Mouse (Mus musculus) kidney, adult 9 months (tissue): ENCODE measurements around the gene Nyap1.

Experiments
- DNase-seq: peaks from one replicate; pipeline ENCODE4 v3.0.0; 2022

Gene Nyap1

DNA sequence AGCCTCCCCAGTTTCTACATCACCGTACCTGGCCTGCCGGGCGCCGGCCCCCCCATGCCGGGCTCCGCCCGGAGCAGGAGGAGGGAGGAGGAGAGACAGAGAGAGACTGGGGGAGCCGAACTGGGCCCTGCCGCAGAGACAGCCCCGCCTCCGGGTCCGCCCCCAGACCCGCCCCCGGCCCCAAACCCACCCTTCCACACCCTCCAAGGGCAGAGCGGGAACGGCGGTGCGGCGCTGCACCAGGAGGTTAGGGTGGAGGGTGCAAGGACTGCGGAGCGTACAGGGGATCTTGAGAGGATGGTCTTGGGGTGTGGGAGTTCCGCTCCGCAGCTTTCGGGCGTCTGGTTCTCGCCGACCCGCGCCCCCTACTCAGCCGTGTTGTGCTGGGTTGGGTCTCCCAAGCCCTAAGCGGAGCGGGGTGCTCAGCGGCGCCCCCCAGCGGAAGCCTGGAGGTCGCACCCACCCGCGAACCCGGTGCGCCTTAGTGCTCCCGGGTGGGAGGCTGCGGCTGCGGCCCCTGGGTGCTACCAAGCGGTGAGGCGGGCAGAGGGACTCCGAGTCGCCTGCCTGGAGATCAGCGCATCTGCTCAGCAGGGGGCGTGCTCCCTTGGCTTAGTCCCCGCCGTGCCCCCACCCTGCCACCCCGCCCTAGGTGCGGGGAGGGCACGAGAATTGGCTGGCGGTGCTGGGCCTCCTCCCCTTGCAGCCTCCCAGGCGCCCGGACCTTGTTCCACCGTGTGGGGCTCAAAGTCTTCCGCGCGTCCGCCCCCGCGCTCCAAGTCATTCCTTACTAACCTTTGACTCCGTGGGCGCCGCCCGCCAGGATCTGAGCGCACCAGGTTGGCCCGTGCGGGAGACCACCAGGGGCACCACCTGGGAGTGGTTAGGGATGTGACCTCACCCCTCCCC is at the start of gene Nyap1:
Nyap1 (minus strand) TSS at position 585 of the 909 bp plus-strand sequence.
- peak; percentile 93 for DNase-seq

DNA sequence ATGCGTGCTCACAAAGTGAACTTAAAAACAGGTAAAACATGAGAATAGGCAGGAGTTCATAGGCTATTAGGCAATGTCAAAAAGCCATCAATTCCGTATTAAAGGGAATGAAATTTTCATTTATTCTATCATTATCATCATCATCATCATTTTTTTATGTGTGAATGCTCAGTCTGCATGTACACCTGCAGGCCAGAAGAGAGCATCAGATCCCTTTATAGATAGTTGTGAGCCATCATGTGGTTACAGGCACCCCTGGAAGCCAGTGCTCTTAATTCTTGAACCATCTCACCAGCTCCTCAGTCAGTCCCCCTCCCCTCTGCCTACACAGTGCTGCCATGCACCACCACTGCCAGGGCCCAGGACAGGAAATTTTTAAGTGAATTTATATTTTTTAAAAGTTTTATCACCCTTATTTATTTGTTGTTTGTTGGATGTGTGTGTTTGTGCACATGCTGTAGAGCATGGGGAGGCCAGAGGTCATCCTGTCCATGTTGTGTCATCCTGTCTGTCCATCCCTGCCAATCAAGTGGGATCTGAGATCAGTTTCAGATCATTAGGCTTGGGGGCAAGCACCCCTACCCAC is 47.6 kb upstream of the Nyap1 start:
- no peak for DNase-seq

DNA sequence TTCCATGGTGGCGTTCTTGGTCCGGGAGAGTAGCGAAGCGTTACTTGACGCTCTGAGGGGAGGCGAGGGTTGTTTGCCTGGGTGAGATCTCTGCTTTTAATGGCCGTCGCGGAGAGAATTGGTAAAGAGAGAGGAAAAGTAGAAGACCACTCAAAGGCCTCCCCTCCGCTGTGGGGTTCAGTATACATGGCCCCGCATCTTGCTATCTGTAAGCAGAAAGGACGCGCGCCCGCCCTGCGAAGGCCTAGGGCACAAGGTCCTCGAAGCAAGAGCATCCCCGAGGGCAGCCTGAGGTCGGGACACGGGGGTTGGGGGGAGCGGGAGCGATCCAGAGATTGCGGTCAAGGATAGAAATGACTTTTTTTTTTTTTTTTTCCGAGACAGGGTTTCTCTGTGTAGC is 46.8 kb upstream of the Nyap1 start:
- DNase-seq = peak; percentile 47

DNA sequence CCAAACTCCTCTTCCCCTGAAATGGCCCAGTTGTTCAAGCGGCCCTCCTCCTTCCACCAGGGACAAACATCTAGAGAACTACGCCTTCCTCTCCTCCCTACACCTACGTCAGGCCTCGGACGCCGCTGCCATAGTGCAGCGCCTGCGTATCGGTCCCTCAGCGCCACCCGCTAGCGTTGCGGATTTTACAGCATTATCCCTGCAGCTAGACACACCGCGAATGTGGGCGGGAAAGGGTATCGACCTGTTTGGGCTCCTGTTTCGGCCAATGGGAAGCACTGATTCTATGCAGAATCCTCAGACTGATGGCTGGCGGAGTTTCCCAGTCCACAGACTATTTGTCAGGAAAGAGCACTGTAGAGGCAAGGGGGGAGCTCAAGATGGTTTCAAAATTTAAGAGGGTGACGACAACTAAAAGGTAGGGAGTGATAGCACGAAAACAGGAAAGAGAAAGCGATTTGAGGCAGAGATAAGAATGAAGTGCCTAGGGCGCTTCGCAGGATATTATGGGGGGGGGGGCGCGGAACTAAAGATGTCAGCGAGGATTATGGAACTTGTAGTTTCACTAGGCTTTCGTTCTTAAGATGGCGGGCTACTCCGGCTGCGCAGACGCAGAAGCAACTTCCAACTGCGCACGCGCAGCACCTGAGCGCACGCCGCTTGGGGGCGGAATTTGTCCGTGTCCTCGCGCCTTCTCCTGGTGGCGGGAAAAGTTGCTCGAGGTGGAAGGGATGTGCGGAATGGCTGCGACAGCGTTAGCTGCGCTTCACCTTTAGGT is 45.9 kb upstream of the Nyap1 start, which contains the start of the genes Mepce and Zcwpw1:
Mepce (minus strand) TSS at position 505 of the 778 bp plus-strand sequence.
Zcwpw1 (plus strand) TSS at position 648 of the 778 bp plus-strand sequence.
- DNase-seq = peak; percentile 97

DNA sequence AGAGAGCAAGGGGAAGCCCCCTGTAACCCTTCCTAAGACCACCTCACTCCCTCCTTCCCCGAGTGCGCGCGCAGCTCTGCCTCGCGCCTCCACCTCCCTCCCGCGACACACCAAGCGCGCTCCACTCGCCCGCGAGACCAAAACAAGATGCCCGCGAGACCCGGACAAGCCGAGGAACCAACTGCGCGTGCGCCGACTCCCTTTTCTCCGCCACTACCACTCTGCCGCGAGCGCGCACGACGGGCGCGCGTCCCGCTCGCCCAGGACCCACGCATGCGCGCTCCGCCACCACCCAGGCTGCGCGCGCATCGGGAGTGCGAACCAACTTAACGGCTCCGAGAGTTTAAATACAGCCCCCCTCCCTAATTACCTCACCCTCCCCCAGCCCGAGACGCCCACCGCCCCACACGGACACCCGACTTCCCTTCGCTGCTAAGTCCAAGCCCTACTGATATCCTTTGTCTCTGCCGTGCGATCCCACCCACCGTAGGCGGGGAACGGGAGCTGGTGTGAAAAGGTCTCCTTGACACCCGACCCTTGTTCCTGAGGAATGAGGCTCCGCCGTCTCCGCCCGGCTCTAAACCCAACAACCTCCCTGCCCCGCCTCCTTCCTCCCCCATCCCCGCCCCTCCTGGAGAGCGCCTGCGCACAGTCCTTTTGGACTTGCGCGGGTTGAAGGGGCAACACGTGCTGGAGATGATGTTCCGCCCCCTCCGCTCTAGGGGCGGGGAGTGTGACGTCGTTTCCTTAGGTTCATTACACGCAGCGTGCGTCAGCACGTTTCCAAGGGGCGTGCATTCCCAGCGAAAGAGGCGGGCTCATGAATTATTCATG is 44.9 kb upstream of the Nyap1 start:
- peak; percentile 100 for DNase-seq

DNA sequence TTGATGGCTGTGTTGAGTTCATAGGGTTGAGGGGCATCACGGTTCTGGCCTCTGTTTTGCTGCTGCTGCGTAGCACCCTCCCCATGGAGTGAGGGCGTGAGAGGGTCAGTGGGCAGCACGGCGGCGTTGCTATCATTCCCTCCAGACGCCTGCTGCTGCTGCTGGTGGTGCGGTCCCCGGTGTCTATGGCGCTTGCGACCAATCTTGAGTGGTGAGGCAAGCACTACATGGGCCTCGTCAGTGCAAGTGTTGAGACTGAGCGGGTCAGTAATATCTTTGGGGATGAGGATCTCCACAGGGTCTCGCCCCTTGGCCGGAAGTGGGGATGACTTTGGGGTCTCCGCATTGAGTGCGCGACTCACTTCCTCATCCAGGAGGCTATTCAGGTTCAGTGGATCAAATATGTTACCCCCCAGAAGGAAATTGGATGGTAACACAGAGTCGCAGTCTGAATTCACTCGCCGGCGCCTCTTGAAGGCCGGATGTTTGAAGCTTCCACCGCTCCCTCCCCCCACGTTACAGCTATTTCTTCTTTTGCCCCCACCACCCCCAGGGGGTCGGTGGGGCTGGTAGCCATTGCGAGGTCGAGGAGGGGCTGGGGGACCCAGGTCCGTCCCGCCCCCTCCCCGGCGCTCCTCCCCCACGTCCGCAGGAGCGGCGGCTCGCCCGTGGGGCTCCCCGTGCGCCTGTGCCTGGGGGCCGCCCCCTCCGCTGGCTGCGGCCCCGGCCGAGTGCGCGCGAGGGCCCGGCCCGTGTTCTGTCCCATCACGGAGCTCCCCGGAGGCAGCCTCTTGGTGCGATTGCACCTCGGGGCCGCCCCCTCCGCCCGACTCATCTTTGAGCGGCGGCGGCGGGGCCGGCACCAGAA is 44.0 kb upstream of the Nyap1 start:
- peak; percentile 50 for DNase-seq

DNA sequence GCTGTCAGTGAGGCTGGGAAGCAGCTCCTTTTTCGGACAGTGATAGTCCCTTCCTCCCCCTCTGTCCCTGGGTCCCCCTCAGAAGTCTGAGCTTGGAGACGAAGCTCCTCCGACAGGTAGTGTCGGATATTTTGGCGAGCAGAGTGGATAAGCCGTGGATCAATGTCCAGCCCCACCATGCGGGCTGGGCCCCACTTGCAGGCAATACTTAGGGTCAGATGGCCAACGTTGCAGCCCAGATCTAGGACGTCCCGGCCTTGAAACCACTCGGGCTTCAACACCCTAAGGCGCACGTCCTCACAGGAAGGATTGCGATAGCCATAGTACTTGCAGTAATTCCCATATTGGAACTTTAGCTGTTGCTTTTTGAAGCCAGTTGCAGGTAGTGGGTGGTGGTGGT is 43.1 kb upstream of the Nyap1 start:
- peak; percentile 38 for DNase-seq

DNA sequence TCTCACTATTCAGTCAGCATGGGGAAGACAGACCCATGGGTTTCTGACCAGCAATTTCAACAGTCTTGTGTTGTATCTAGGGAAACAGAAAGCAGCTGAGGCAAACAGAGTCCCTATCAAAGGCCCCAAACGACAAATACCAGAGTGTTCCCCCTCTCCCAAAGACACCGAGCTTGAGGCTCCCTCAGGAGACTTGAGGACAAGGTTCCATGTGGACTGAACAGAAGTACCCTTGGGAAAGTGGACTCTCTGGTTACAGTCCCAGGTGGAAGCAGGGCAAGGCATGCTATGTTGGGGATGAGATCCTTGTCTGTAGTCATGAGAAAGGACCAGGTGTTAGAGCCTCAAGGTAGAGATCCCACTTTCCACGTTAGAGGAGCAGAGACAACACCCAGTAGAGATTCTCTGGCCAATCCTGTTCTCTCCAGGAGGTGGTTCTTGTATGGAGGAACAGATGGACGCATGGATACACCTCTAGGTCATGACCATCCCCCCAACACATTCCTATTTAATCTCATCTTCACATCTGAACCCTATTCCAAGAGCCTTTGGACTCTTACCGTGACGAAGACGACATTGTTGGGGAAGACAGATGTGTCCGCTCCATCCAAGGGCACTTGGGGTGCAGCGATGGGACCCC is 42.6 kb upstream of the Nyap1 start:
- no peak for DNase-seq

DNA sequence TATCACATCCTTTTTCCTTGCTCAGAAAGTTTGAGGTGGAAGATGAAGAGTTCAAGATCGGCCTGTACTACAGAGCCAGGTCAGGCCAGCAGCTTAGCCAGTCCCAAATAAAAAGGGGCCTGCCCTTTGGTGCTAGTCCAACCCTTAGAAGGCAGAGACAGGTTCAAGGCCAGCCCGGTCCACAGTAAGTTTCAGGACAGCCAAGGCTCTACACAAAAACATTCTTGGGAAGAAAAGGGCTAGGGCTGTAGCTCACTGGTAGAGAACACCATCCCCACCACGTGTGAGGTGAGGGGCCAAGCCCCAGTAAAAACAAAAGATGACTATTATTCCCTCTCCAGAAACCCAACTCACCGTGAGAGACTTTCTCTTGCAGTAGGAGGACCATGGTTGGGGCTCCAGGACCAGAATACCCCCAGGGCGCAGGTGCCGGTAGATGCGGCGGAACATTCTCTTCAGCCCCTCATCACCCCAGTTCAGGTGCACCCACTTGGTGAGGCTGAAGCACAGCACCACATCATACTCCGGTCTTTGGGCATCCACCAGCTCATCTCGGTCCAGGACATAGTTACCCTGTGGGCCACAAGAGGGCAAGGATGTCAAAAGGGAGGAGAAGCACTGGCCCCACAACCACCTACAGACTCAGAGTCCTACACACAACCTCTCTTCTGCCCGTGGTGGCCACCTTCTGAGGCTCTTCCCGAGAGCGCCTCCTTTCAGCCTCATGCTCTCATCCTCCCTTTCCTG is 41.5 kb upstream of the Nyap1 start:
- no peak for DNase-seq

DNA sequence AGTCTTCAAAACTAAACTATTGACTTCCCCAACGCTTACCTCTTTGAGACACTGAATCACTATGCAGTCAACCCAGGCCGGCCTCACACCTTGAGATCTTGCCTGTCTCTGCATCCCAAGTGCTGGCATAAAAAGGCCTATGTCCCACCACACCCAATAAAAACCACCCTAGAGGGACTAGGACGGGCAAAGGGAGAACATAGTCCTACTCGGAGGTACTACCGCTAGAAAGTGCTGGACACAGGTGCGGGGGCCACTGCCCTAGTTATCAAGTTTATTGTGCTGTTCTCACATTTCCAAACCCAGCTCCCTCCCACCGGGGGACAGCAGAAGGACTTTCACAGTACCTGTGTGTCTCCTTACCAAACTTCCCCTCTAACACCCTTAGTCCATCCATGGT is 40.3 kb upstream of the Nyap1 start:
- DNase-seq = peak; percentile 12

DNA sequence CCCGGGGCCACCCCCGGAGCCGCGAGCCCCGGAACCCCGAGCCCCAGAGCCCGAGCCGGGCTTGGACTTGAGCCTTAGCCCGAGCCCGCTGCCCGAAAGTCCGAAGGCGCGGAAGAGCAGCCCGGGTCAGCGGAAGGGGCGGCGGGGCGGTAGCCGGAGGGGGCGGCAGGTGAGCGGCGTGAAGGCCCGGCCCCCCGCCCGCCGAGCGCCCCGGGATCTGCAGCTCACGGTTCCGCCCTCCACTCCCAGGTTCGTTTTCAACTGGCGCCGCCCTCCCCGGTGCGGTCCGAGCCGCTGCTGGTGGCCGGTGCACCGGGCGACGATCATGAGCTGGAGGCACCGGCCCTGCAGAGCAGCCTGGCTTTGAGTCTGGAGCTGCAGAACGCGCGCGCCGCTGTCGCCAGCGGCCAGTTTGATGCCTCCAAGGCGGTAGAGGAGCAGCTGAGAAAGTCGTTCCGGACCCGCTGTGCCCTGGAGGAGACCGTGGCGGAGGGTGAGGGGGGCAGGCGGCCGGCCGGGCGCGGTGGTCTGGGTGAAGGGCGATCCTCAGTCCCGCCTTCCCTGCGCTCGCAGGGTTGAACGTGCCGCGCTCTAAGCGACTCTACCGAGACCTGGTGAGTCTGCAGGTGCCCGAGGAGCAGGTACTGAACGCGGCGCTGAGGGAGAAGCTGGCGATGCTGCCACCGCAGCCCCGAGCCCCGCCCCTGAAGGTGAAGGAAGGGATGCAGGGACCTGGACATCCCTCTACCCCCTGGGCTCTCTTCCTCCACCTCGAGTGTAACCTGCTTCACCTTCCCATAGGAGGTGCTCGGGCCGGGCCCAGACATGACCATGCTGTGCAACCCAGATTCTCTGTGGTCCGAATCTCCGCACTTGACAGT is 37.9 kb upstream of the Nyap1 start:
- DNase-seq = peak; percentile 39

DNA sequence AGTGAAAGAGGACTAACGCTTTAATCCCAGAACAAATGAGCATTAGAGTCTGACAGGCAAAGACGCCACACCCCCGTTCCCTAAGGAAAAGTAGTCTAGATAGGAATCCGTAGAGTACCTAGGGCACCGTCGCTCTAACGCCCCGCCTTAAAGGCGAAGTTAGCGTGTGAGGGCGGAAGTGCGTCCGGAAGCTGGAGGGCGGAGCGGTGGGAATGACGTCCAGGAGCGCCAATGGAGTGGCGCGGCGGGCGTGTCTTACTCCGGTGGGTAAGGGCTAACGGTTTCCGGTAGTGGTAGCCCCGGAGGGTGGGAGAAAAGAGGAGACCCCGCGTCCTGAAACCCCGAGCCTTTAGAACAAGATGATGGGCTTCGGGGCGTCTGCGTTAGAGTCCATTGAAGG is 37.2 kb upstream of the Nyap1 start, which contains the start of gene Ppp1r35:
Ppp1r35 (plus strand) TSS at position 215 of the 400 bp plus-strand sequence.
- DNase-seq = peak; percentile 97

DNA sequence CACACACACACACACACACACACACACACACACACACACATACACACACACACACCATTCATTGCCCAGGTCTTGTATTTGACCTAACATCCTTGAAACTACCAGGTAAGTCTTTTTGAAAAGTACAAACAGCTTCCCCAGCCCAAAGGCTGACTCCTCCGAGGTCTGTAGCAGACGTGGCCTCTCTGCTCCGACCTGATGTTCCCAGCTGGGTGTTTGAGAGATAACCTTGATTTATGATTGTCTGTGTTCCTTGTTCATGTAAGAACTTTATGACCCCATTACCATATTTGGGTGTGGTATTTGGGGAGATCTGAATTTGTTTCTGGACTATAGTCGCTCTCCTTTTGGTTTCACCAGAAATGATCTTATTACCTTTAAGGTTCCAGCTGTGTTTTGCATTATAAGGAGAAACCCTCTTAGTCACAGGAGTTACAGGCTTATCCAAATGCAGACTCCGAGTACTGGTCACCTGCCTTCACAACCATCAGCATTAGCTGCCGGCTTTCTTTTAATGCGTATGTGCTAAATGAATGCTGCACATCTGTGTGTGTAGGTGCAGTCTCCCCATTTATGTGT is 35.9 kb upstream of the Nyap1 start:
- DNase-seq = peak; percentile 14

DNA sequence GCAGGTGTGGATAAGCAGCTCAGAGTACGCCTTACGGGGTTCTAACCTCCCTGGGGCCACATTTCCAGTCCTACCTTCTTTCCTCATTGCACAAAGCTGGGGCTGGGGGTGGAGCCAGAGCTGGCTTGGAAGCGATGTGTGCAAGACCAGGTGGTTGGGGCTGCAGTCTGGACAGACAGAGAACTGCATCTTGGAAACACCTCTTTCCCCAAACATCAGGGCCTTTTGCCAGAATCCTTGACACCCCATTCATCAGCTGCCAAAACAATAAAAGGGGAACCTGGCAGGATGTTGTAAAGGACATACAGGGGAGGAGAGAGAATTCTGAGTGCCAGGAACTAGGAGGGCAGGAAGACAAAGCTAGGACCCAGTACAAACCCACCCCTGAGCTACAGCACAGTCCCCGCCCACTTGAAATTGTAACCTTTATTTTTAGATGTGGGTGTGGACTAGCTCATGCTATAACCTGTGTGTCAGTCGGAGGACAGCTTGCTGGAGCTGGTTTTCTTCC is 35.1 kb upstream of the Nyap1 start:
- peak; percentile 70 for DNase-seq

DNA sequence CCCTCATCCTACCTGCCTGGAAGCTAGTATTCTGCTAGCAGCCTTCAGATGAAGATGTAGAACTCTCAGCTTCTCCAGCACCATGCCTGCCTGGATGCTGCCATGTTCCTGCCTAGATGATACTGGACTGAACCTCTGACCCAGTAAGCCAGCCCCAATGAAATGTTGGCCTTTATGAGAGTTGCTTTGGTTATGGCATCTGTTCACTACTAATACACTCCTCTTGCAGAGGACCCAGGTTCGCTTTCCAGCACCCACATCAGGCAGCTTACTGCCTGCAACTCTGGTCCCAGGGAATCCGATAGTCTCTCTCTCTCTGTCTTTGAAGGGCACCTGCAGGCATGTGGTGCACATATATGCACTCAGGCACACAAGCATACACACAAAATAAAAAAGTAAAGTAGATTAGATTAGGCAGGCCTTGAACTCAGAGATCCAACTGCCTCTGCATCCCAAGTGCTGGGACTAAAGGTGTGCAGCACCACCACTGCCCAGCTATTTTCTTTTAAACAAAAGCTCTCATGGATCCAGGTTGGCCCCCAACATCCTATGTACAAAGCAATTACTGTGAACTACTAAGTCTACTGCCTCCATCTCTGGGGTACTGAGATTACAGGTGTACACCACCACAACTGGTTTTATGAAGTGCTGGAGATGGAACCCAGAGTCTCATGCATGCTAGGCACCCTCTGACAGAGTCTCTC is 34.3 kb upstream of the Nyap1 start:
- peak; percentile 7 for DNase-seq

DNA sequence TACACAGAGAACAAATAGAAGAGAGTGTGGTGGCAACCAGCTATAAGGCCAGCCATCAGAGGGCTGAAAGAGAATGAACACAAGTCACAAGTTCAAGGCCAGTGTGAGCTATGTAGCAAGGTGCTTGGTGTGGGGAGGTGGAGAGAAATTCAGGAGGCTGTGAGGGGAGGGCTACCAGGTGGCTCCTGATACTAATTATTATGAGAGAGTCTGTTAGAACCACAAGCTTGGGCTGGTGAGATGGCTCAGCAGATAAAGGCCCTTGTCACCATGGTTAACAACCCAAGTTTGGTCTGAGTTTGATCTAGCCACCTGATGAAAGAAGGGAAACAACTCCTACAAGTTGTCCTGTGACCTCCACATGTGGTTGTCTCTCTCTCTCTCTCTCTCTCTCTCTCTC is 31.3 kb upstream of the Nyap1 start:
- no peak for DNase-seq

DNA sequence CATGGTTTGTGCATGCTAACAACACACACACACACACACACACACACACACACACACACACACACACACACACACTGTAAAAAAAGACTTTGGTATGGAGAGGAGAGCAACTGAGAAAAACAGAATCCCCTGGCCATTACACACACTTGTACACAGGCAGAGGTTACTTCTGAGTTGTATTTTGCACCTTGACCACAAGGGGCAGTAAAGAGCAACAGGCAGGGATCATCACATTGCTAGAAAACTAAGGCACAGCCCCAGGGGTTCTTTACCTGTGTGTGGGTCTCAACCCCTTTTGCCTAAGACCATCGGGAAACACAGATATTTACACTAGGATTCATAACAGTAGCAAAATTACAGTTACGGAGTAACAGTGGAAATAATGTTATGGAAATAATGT is 29.3 kb upstream of the Nyap1 start:
- DNase-seq = no peak

DNA sequence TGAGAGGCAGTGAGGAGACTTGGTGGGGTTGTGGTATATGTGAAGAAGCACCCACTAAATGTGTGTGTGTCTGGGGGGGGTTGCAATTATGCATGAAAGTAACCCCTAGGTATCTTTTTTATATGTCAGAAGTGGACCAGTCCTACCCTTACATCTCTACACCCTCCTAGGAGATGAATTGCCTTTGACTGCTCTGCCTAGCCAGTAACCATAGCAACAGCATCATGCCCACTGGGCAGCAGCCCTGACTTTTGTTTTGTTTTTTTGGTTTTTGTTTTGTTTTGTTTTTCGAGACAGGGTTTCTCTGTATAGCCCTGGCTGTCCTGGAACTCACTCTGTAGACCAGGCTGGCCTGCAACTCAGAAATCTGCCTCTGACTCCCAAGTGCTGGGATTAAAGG is 27.1 kb upstream of the Nyap1 start:
- DNase-seq = no peak
